Mouse (Mus musculus): ENCODE data around the gene Chrna5.
"Not testable (repeated sequence)": the region's sequence is repeated elsewhere in the genome, so short reads cannot be mapped to it uniquely, and the experiment has no call there.

Chrna5 gene

DNA sequence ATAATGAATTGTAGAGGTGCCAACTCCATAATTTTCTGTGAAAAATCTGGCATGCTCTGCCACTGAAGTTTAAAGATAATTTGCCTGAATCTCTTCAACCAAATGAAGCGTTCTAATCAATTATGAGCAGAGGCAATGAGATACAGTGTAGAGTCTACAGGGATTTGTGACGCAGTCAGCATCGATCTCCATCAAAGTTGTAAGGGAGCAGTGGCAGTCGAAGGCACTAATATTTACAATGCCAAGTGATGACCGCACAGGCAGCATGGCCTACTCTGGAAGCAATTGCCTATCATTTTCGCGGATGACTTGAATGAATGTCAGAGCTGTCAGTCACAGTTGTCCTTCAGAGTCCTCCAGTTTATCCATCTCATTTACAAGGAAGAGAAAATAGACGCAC is at the start of gene Chrna5:
Gene Chrna5 (plus strand): TSS at position 207 of the 400 bp plus-strand sequence.
- no peak for DNase-seq

DNA sequence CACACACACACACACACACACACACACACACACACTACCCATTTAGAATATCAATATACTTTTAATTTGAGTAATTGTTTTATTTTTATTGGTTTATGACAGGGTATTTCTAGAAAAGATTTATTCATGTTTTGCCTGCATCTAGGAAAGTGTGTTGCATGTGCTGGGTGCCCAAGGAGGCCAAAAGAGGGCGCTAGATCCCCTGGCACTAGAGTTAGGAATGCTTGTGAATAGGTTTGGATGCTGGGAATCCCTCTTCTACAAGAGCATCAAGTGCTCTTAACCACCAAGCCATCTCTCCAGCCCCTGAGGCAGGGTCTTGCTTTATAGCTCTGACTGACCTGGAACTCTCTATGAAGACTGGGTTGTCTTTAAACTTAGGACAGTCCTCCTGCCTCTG is 48.9 kb upstream of the Chrna5 start:
- no peak for DNase-seq

DNA sequence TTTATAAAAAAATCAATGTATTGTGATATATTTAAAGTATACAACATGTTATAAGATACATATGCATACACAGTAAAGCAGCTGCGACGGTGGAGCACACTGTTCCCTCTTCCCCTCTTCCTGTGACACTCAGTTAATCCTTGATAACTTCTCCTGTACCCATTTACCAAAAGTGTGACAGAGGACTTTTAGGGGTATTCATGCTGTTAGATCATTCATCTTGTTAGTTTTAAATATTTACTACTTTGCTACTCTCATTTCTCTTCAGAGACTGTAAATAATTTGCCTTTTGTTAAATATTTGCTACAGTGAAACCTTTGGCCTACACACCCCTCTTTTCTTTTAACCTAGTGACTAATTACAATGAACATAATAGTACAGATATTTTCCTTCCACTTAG is 48.3 kb upstream of the Chrna5 start:
- no peak for DNase-seq

DNA sequence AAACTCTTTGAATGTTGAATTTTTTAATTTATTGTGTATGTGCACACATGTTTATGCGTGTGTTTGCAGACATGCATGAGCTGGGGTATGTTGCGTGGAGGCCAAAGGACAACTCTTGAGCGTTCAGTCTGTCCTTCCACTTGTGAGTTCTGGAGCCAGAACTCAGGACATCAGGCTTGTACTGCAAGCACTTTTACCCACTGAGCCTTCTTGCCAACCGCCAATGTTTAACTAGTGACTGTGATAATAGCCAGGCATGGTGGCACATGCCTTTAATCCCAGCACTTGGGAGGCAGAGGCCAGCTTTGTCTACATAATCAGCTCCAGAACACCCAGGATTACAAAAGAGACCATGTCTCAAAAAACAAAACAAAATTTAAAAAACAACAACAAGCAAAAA is 38.6 kb upstream of the Chrna5 start:
- no peak for DNase-seq

DNA sequence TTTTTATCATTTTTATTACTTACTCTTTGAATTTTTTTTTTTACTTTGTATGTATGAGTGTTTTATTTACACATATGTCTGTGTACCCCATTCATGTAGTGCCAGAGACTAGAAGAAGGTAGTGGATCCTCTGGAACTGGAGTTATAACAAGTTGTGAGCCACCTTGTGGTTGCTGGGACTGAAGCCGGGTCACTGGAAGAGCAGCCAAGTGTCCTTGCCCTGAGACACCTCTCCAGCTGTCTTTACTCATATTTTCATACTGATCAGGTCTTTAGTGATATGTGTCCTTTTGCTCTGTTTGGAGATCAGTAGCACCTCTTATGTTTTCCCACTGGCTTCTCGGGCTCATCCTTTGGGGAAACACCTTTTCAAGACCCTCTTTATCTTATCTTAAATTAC is 36.2 kb upstream of the Chrna5 start:
- no peak for DNase-seq

DNA sequence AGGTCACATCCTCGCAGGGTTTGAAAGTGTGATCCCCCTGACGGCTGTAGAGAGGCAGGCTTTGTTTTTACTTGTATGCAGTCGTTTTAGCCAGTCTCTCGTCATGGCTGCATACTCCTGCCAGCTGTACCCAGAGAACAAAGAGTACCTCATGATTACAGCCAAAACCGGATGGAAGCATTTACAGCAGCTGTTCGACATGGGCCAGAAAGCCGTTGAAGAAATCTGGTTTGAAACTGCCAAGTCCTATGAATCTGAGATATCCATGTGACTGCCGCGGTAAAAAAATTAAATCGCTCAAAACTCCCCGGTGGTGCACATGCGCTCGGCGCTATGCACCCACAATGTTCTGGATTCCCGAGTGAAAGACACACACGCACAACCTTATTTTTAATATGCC is 34.4 kb upstream of the Chrna5 start:
- no peak for DNase-seq

DNA sequence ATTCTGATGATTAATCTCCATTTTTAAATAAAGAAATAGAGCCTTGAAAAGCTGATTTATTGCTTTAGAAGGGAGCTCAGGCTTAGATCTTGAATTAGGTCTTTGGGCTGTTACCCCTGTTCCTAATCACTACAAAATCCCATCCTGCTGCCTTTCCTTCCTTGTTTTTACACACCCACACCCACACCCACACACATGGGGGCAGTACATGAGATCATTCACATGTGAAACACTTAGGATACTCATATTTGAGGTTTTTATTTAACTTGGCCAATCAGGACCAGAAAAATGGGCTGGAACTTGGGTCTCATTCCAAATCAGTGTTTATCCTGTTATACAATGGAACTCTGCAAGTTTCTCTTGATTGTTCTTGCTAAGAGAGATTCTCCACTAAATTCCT is 31.2 kb upstream of the Chrna5 start:
- no peak for DNase-seq

DNA sequence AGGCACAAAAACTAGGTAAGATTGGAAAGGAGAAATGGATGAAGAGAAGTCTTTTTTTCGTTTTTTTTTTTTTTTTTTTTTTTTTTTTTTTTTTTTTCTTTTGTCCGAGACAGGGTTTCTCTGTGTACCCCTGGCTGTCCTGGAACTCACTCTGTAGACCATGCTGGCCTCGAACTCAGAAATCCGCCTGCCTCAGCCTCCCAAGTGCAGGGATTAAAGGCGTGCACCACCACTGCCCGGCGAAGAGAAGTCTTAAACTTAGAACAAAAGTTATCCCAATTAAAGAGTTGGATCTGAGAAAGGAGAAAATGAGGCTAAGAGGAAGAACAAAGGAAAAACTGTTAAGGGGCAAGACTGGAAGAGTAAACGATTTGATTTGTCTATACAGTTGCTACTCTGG is 30.5 kb upstream of the Chrna5 start:
- not testable (repeated sequence) for DNase-seq

DNA sequence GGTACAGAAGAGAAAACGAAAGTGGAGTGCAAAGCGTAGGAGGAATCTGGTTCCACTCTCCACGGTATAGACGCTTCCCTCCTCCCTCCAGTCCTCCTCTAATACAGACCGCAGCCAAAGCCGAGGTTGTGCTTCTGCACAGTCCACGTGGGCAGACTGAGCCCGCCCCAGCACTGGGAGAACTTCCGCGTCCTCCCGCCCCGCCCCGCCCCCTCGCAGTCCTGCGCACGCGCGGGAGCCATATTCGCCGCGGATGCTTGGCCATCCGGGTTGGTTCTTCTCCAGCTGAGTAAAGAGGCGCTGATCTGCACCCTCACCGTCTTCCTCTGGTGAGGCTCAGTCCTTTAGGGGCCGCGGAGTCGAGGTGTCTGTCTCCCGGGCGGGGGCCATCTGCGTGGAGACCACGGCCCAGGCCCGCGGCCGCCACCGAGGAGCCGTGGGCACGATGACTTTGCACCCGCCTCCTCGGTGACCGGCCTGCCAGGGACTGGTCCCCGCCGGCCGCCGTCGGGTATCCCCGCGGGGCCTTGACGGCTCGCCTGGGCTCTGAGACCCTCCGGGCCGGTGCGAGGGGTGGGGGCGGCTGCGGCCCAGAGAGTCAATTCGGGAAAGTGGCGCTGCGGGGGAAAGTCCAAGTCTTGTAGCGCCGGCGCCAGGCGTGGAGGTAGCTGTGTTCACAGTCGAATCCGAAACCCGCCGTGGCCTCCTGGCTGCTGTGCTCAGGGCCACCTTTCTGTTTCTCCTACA is 29.9 kb upstream of the Chrna5 start, which contains the start of the genes Psma4 and AY074887:
Gene Psma4 (plus strand): TSS at position 216 of the 747 bp plus-strand sequence.
Gene AY074887 (minus strand): TSS at position 424 of the 747 bp plus-strand sequence.
- DNase-seq: peak; percentile 87

DNA sequence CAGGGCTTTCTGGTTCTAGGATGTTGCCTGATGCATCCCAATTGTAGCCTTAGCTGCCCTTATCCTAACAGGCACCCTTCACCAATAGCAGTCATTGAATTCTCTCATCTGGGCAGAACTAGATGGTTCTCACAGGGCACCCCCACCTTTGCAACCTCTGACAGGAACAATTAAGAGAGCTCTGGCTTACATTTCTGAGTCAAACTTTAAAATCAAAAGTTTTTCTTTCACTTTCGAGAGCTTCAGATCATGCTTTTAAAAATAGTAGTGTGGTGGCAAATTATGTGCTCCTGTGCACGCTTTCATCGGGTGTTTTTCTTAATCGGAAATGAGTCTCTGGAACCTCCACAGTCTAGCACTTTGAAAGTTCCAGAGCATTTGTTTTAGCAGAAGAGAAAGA is 19.6 kb upstream of the Chrna5 start:
- no peak for DNase-seq

DNA sequence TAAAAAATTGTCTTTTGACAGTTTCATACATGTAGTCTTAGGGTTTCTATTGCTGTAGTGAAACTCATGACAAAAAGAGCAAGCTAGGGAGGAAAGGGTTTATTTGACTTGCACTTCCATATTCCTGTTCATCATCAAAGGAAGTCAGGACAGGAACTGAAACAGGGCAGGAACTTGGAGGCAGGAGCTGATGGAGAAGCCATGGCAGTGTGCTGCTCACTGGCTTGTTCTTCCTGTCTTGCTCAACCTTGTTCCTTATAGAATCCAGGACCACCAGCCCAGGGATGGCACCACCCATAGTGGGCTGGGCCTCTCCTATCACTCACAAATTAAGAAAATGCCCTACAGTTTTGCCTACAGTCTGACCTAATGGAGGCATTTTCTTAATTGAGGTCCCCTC is 17.0 kb upstream of the Chrna5 start:
- DNase-seq: no peak

DNA sequence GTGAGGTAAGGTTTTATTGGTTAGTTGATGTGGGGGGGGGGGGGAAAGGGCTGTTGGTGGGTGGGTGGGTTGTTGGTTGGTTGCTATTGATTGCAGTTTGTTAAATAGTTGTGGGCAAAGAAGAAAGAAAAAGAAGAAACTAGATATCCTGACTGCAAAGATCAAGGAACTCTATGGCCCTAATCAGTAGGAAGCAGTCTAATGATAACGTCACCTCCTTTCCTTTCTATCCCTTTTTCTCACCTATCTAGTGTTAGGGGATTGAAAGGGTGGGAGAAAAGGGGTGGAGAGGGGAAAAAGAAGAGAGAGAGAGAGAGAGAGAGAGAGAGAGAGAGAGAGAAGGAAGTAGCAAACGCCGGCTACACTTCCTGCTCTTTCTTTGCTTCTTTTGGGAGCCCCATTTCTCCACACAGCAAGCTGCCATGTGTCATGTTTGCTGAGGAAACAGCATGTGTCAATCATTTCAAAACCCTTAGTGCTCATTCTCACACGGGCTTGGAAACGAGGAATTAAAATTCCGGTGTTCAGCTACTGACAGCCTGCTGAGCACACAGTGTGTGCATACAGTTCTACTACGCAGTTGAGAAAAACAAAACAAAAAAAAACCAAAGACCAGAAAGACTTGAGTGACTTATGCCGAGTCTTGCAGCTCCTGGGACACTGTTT is 10.6 kb upstream of the Chrna5 start:
- DNase-seq: no peak

DNA sequence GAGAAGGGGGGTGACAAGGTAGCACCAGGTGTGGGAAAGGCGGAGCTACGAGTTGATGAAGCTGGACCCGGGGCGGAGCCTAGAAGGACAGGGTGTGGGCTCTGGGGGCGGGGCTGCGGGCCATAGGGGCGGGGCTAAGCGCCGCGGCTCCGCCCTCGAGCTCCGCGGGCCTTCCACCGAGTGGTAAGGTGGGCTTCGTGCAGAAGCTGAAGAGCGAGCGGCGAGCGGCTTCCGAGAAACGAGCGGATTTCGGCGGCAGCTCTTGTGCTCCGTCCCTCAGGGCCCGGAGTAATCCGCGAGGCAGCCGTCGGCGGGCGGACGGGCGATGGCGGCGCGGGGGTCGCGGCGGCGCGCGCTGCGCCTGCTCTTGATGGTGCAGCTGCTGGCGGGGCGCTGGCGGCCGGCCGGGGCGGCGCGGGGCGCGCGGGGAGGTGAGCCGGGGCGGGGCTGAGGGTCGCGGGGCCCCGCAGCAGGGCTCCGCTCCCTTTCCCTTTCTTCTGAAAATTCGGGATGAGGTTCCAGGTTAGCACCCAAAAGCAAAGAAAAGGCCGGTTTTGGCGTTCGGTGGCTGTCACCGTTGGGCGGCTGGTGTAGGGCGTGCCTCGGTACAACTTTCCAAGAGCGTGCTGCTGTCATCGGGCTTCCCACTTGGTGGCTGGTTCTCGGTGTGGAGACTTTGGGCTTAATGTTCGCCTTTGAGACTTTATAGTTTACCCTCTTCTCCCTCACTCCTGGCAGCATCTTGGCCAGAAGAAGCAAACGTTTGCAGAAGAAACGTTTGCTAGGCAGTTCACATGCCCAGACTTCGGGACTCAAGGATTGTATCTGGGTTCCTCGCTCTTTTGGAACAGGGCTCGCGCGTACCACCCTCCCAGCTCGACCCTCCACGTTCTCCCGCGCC is 861 bp downstream of the Chrna5 start:
- DNase-seq: no peak

DNA sequence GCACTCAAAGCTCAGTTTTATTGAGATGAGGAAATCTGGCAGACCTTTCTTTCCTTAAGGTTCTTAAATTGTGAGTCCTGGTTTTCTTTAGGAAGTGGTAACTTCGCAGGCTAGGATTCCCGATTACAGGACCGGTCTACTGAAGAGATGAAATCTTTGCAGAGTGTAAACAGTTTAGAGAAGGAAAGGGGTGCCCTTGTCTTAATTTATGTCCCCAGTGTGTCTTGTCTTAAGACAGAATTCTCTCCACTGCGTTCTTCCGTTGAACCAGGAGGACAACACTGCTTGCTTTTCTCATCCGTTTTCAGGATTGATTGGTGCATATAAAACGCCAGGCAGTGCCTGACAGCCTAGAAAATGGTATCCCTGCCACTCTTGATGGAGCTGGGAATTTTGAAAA is 1.7 kb downstream of the Chrna5 start:
- no peak for DNase-seq

DNA sequence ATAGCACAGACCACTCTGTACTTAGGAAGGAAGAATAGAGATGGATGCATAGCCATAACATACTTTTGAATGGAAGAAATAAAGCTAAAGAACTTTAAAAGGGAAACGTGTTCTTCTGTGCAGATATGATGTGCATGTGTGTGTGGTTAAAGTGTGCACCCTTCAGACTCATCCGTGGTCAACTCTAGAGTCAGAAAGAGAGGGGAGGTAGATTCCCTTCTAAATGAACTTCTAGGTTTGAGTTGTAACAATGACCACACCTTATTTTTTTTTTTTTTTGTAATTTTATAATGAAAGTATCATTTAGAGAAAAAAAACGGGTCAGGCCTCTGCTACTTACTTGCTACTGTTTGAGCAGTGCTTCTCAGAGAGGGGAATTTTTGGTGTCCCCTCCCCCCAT is 9.7 kb downstream of the Chrna5 start:
- no peak for DNase-seq

DNA sequence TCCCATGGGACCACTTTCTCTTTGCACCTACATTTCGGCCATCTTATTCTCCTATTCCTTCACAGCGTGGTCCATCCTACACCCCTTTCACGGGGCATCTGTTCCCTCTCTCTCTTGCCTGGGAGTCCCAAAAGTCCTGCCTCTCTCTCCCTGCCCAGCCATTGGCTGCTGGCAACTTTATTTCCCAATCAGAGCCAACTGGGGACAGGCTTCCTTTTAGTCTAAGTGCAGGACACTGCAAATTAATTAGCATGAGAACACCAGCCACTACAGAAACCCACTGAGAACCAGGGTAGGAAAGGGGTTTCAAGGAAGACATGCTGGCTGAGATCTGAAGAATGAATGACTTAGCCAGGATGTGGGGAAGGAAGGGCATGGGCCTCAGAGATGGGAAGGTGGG is 13.7 kb downstream of the Chrna5 start:
- no peak for DNase-seq

DNA sequence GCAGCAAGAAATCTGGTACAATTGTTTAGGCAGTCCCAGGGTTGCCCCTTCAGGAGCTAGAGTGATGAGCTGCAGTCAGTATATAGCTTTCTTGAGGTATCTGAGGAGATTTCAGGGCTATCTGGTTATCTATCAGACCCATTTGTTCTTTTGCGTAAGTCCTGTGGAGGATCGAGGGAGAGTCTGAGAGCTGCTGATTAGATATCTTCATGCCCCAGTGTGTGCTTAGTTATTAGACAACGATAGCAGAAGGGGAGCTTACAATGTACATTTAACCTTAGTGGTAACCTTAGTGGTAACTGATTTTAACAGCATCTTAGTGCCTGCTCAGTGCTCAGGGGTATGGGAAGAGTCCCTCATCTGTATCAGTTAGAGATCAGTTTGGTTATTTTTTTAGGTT is 15.0 kb downstream of the Chrna5 start:
- DNase-seq: no peak

DNA sequence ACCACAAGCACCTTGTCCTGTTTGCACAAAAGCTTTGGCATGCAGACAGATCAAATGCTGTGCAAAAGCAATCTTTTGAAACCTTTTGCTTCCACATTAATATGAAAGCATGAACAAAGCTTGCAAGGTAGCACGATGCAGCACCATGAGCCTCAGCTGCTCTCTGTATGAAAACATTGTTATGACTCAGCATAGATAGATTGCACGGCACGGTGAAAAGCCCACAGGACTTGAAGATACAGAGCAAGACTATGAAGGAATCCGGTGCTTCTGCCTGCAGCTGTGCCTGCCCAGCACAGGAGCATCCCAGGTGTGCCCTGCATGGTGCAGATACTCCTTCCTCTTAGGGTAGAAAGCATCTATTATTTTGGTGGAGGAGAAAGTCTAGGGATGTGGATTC is 22.9 kb downstream of the Chrna5 start:
- DNase-seq: no peak

DNA sequence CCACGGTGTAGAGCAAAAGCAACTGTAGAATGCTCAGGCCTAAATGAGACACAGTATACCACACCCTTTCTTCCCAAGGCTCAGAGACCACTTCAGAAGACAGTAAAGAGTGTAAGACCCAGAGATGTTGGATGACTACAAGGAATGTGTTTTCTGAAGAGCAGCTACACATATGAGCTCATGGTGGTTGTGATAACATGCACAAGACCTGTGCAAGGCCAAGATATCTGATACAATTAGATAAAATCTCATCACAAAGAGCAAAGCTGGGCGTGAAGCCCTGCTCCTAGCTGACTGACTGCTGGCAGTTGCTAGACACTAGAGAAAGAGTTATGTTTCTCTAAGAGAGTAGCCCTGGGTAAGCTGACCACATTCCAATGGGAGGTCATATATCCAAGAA is 29.0 kb downstream of the Chrna5 start:
- no peak for DNase-seq

DNA sequence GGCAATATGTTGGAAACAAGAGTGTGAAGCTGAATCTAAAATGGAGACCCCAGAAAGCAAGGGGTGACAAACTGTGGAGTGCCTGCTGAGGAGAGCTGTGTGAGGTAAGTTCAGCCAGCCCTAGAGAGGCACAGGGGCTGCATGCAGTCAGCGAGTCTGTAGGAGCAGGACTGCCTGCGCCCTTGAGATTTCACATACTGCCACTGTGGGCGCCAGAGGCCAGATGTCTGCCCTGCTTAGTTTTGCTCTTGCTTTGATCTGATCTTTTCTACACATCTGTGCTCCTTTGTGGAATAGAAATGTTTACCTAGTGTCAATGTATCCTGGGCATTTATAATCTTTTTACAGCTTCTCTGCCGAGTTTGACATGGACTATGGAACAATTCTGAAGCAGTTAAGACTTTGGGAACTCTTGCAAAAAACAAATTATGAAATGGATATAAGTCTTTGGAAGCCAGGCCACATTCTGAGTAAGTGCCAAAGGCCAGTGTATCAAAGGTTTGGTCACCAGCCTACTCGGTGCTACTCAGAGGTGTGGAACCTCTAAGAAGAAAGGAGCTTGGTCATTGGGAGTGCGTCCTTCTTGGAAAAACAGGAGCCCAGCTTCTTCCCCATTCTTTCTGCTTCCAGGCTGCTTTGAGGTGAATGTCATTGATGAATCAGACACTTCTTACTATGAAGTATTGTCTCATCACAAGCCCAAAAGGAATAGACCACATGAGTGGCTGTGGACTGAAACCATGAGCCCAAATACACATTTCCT is 30.1 kb downstream of the Chrna5 start:
- DNase-seq: no peak

DNA sequence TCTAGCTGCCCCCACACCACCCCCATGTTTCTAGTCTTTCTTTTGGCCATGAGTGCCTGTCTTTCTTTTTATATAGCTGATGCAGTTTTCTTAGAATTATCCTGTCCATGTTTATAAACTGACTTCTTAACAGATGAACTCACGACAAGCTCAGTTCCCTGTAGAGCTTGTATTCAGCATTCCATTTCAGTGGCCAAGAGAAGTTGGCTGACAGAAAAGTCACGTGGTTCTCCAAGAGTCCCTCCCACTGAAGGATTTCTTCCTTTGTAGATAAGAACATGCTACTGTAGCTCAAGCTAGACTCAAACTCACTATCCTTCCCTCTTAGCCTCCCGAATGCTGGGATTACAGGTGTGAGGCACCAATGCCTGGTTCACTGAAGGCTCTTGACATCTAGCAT is 36.2 kb downstream of the Chrna5 start:
- no peak for DNase-seq

DNA sequence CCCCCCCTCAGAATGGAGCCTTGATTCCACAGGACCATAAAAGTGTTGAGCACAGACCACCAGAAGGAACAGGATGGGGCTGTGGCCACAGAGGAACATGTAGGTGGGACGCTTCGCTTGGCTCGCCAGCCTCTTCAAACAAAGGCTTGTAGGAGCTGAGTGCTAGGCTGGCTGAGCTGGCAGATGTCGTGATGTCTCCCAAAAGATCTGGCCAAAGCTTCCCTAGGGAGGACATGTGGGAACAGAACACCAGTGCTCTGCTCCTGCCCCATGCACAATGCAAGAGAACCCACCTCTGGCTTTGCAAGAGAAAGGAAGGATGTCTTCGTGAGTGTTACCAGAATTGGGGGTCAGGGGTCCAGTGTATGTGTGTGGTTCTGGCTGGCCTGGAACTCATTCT is 42.6 kb downstream of the Chrna5 start:
- no peak for DNase-seq

All from cerebellum, adult 8-10 months (tissue).